Mouse (Mus musculus) C2C12 (cell line): ENCODE measurements at regions not wholly inside any gene's neighbourhood (a gene's known extent, or its start where the extent isn't known, plus 50 kb on each side); places are given as distances from the start of the nearest gene placed in this dataset.

ENCODE experiments used
- H3K27me3 ChIP-seq: one replicate; pipeline ENCODE4 v1.6.1; 2011; ENCODE audit not compliant: control insufficient read depth, insufficient read depth, insufficient read length
- H3K36me3 ChIP-seq: one replicate; pipeline ENCODE4 v1.6.1; 2011; ENCODE audit not compliant: control insufficient read depth, insufficient read depth
- H3K4me3 ChIP-seq: one replicate; pipeline ENCODE4 v1.5.1; 2011; ENCODE audit warnings: mild to moderate bottlenecking, control low read depth; ENCODE audit not compliant: poor library complexity, insufficient read depth, severe bottlenecking
- H3K79me2 ChIP-seq: one replicate; pipeline ENCODE4 v1.6.1; 2011; ENCODE audit not compliant: control insufficient read depth, insufficient read depth
- H3K79me3 ChIP-seq: one replicate; pipeline ENCODE4 v1.6.1; 2011; ENCODE audit warnings: low read depth, control low read depth
- H3ac ChIP-seq: one replicate; pipeline ENCODE3; 2011; ENCODE audit warnings: low read depth; ENCODE audit not compliant: control insufficient read depth, insufficient read length
- CEBPB ChIP-seq: IDR thresholded peaks from one replicate; pipeline ENCODE4 v1.6.1; 2011; ENCODE audit warnings: low read depth, mild to moderate bottlenecking, control low read depth, moderate library complexity
- CTCF ChIP-seq: IDR thresholded peaks from one replicate; pipeline ENCODE4 v1.5.1; 2011; ENCODE audit not compliant: control insufficient read depth, insufficient read depth, insufficient read length
- FOSL1 ChIP-seq: IDR thresholded peaks from one replicate; pipeline ENCODE4 v1.8.0; 2011; ENCODE audit warnings: mild to moderate bottlenecking, low read length; ENCODE audit not compliant: poor library complexity, insufficient read depth, severe bottlenecking
- MAX ChIP-seq: IDR thresholded peaks from one replicate; pipeline ENCODE4 v1.6.1; 2011; ENCODE audit warnings: mild to moderate bottlenecking, control low read depth
- MYOD1 ChIP-seq: IDR thresholded peaks from one replicate; pipeline ENCODE4 v1.6.1; 2011; ENCODE audit warnings: low read depth; ENCODE audit not compliant: control insufficient read depth, insufficient read length
- MYOG ChIP-seq: IDR thresholded peaks from one replicate; pipeline ENCODE4 v1.6.1; 2011; ENCODE audit not compliant: control insufficient read depth, insufficient read length; ENCODE audit errors: extremely low read depth
- USF1 ChIP-seq: IDR thresholded peaks from one replicate; pipeline ENCODE4 v1.6.1; 2011; ENCODE audit warnings: low read depth, mild to moderate bottlenecking, control low read depth, moderate library complexity

DNA sequence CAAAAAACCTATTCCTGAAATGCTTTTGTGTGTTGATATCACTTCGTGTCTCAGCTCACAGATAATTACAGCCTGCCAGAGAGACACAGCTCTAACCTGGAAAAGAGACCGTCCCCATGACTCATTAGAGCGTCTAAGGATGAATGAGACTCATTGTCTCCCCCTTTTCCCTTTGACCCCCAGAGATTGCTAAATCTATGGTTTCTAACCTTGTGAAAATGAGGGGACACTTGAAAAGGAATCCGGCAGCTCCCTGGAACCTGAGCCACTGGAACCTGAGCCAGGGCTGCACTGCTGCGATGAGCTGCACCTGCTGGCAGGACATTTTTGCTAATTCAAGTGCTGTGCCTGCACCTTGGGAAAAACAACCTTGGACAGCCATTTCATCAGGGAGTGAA is 234.6 kb downstream of the Sox4 start:
- Histone ChIP-seq H3K27me3 (no peaks in the 10 kb centered on the region), H3K79me2 (peaks cover 35% of the 10 kb centered on the region), H3K79me3 (peaks cover 6% of the 10 kb centered on the region), H3ac (no peak overlapping the region), H3K4me3 (no peak overlapping the region), H3K36me3 (no peaks in the 10 kb centered on the region)
- TF ChIP-seq MYOG (no peak), MYOD1 (peak; percentile 48), CTCF (no peak), CEBPB (peak; percentile 88), FOSL1 (peak; percentile 66), MAX (no peak), USF1 (no peak)

DNA sequence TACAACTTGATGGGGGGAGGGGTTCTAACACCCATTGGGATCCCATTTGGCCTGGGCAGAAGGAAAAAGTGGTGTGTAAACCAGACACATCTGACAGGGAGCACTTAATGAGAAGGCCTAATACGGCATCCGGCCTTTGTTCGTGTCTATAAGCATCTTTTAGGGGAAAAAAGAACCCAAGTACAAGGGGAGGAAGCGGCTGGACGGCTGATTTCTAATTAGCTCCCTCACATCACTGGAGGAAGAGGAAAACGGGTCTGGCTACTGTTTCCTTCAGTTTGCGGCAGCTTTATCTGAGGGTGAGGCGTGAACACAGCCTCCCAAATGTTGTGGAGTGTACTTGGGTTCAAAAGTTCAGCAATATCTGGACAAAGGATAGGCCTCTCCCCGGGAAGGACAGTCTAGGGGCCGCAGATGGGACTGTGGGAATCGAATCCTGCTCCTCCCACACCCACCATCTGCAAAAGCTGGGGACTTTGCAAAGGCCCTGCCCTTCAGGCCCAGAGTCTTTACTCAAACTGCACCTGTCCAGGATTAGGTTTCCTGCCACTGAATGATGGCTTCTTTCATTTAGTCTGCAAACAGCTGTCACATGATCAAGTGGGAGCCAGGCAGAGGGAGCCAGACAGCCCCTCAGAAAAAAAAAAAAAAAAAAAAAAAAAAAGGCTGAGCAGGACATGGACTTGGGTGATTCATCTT is 235.2 kb downstream of the Sox4 start:
- H3K36me3 ChIP-seq: no peaks in the 10 kb centered on the region
- H3K27me3 ChIP-seq: no peaks in the 10 kb centered on the region
- H3K79me2 ChIP-seq: peaks cover 35% of the 10 kb centered on the region
- peaks cover 6% of the 10 kb centered on the region for H3K79me3 ChIP-seq
- H3K4me3 ChIP-seq: no peak overlapping the region
- TF ChIP-seq MYOG: no peak
- TF ChIP-seq FOSL1: no peak
- TF ChIP-seq CTCF: no peak
- peak; percentile 90 for TF ChIP-seq MYOD1
- no peak for TF ChIP-seq CEBPB
- TF ChIP-seq MAX: no peak
- TF ChIP-seq USF1: peak; percentile 86
- H3ac ChIP-seq: no peak overlapping the region

DNA sequence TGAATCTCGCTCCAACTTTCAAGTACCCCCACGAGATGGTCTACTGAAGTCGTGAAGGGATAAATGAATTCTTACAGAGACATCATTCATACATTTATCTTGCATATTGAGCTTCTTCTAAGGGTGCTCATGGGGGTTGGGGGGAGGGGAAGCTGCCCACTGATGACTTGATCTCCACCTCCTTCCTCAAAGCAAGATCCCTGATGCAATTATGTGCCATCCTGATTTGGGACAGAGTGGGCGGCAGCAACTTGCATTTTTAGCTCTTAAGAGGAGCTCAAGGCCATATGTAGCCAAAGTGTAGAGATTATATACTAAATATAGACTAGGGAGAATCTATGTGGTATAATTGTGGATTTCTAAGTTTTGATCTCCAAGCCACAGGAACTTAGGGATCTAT is 236.1 kb downstream of the Sox4 start:
- no peaks in the 10 kb centered on the region for H3K27me3 ChIP-seq
- H3K4me3 ChIP-seq: no peak overlapping the region
- no peak for TF ChIP-seq MYOG
- no peak for TF ChIP-seq MAX
- no peak for TF ChIP-seq FOSL1
- TF ChIP-seq MYOD1: no peak
- no peak for TF ChIP-seq CEBPB
- TF ChIP-seq CTCF: no peak
- TF ChIP-seq USF1: no peak
- H3K79me3 ChIP-seq: peaks cover 6% of the 10 kb centered on the region
- no peaks in the 10 kb centered on the region for H3K36me3 ChIP-seq
- H3ac ChIP-seq: no peak overlapping the region
- H3K79me2 ChIP-seq: peaks cover 29% of the 10 kb centered on the region

DNA sequence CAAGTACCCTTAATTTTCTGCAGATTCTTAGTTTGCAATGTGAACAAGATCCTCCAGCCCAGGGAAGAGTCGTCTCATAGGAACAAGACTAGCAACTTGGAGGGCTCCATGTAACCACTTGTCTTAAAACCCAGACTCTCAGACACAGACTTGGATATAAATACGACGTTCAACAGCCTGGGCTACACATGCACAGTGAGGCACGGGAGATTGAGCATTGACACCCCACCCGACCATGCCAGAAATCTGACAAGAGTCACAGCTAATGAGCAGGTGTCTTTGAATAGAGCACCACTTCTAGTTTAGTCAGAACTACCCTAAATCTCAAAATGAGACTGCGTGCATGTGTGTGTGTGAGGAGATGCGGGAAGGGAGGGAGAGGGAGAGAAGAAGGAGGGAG is 243.5 kb downstream of the Sox4 start:
- Histone ChIP-seq H3K4me3 (no peak overlapping the region), H3K79me3 (no peaks in the 10 kb centered on the region), H3K27me3 (no peaks in the 10 kb centered on the region), H3ac (no peak overlapping the region), H3K79me2 (no peaks in the 10 kb centered on the region), H3K36me3 (no peaks in the 10 kb centered on the region)
- no peak for TF ChIP-seq MYOG
- no peak for TF ChIP-seq CTCF
- TF ChIP-seq MAX: no peak
- TF ChIP-seq FOSL1: no peak
- no peak for TF ChIP-seq CEBPB
- no peak for TF ChIP-seq MYOD1
- no peak for TF ChIP-seq USF1

DNA sequence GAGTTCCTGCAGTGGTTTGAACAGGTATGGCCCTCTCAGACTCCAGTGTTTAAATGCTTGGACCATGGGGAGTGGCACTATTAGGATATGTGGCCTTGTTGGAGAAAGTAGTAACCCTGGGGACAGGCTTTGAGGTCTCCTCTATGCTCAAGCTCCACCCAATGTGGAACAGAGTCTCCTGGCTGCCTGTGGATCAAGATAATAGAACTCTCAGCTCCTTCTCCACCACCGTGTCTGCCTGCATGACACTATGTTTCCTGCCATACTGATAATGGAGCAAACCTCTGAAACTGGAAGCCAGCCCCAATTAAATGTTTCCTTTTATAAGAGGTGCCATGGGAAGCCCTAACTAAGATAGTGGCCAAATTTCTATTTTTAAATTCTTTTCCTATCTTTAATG is 252.2 kb downstream of the Sox4 start:
- no peaks in the 10 kb centered on the region for H3K36me3 ChIP-seq
- no peak for TF ChIP-seq CTCF
- no peak for TF ChIP-seq MYOD1
- no peak for TF ChIP-seq USF1
- TF ChIP-seq FOSL1: no peak
- no peak for TF ChIP-seq MYOG
- TF ChIP-seq CEBPB: no peak
- TF ChIP-seq MAX: no peak

DNA sequence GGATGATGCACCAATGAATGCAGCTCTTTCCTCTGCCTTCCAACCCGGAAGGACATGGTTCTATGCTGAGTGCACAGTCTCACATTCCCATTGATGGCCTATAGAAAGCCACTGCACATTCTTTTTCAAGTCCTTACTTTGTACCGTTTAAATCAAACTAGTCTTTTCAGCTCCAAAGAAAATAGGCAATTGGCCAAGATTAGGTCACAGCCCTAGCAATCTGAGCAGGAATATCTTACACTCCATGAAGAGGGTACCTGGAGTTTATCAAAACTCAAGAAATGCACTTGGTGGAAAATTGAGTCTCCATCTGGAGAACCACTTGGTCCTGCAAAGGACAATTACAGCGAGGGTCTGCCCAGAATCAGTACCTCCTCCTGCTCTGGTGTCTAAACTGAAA is 253.4 kb downstream of the Sox4 start:
- H3K4me3 ChIP-seq: no peak overlapping the region
- no peak overlapping the region for H3ac ChIP-seq
- TF ChIP-seq MAX: no peak
- TF ChIP-seq CTCF: no peak
- no peak for TF ChIP-seq FOSL1
- no peak for TF ChIP-seq MYOG
- no peak for TF ChIP-seq CEBPB
- no peak for TF ChIP-seq USF1
- TF ChIP-seq MYOD1: no peak
- no peaks in the 10 kb centered on the region for H3K79me3 ChIP-seq
- H3K79me2 ChIP-seq: no peaks in the 10 kb centered on the region
- H3K27me3 ChIP-seq: no peaks in the 10 kb centered on the region
- H3K36me3 ChIP-seq: no peaks in the 10 kb centered on the region

More for the DNA sequence above, 252.2 kb downstream of the Sox4 start:
- no peaks in the 10 kb centered on the region for H3K27me3 ChIP-seq
- no peaks in the 10 kb centered on the region for H3K79me2 ChIP-seq
- no peak overlapping the region for H3ac ChIP-seq
- H3K79me3 ChIP-seq: no peaks in the 10 kb centered on the region
- no peak overlapping the region for H3K4me3 ChIP-seq
